Mouse (Mus musculus) neutrophil, adult 5-6 weeks (primary cell): Measurements from ENCODE around the gene Eif3f. TPM values are rescaled to one million over a fixed set of nuclear protein-coding genes. Genes with fewer than 3 reads are reported as not detected.

Source experiments
- ATAC-seq: fragments of 151-379, 151-347 bp; 2 replicates; pipeline ENCODE4 v1.8.0; 2017; ENCODE audit warnings: mild to moderate bottlenecking, moderate TSS enrichment; ENCODE audit not compliant: insufficient number of reproducible peaks, poor library complexity, low FRiP score, severe bottlenecking; ENCODE audit errors: extremely low read depth
- total RNA-seq: library from RNA; stranded (forward); fragments of 200-1000 nt; gene quantifications from 2 replicates; pipeline ENCODE4 v1.2.3, GENCODE M21; 2017

Gene Eif3f
- total RNA-seq, 1 experiment from 2014 or later: 72.0 TPM

- ATAC-seq: no peak
Measured at GRCm38 (mm10) chr7:108957734-108958133, 23.5 kb downstream of the Eif3f start.

- no peak for ATAC-seq
Measured at GRCm38 (mm10) chr7:108965968-108966367, 31.8 kb downstream of the Eif3f start.

DNA sequence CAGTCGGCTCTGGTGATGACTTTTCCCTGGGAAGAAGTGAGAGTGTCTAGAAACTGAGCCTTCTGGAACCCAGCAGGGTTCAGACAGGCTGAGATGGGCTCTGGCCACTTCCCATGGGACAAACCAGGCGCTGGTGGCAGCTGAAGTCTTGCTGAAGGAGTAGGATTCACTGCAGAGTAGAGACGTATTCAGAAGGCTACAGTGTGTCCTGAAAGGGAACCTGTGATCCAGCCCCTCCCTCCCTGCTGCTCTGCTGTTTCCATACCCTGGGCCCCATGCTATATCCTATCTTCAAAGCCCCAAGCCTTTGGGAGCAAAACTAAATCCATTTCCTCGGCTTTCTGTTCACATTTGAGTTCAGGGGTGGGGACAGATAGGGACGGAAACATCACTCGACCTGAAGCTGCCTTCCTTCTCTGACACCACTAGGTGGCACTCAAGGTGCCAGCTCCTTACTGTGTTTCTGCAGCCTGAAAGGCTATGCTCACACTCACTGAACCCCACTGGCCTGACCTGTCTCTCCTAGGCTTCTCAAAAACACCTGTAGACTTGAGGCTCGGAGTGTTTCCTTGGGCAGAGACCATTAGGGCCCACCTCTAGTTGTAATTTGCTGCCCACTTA lies 32.6 kb downstream of the Eif3f start:
- peak; percentile 60; the same call in 1 of the 2 replicates for ATAC-seq

- ATAC-seq: no peak
Measured at GRCm38 (mm10) chr7:108968201-108968600, 34.0 kb downstream of the Eif3f start.

DNA sequence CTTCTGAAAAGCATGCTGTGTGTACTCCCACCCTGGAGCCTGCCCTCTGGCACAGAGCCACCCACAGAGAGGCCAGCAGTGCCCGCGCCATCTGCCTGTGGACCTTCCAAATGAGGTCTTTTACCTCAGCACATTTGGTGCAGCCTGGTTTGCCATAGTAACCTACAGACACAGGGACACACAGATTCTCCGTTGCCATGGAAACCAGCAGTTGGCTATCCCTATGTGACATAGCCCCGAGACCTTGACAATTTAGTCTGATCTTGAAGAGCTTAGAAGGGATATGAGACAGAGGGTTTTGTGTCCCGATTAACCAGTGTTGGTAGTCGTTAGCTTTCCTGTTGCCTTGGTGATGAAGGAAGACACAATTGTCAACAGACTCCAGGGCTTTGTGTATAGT lies 38.1 kb downstream of the Eif3f start:
- no peak for ATAC-seq

GRCm38 (mm10) chr7:108985934-108986708 lies 51.9 kb downstream of the Eif3f start:
- ATAC-seq: no peak

GRCm38 (mm10) chr7:108991207-108991606 lies 57.0 kb downstream of the Eif3f start:
- no peak for ATAC-seq

Other genes starting within 250 kb of the Eif3f start
- gene Olfr512, start 221.1 kb upstream of the Eif3f start, total RNA-seq: not detected in 2 replicates
- not detected in 2 replicates for gene Olfr513, start 183.4 kb upstream of the Eif3f start, total RNA-seq
- gene Olfr514, start 108.4 kb upstream of the Eif3f start, total RNA-seq: not detected in 2 replicates
- gene Olfr516, start 83.9 kb upstream of the Eif3f start, total RNA-seq: not detected in 2 replicates
- gene Olfr517, start 62.0 kb upstream of the Eif3f start, total RNA-seq: not detected in 2 replicates
- gene Olfr518, start 49.4 kb upstream of the Eif3f start, total RNA-seq: not detected in 2 replicates
- gene Olfr519, start 40.0 kb upstream of the Eif3f start, total RNA-seq: not detected in 2 replicates
- 1.4 and 2.2 TPM in 2 replicates for gene Nlrp10, start 4.2 kb upstream of the Eif3f start, total RNA-seq
- gene Tub, start 15.9 kb downstream of the Eif3f start, total RNA-seq: 0.70 and 1.8 TPM in 2 replicates
- gene Ric3, start 148.9 kb downstream of the Eif3f start, total RNA-seq: 0.35 TPM in 1 of 2 replicates, not detected in the other
- not detected in 2 replicates for gene Lmo1, start 240.8 kb downstream of the Eif3f start, total RNA-seq